Mouse (Mus musculus): ENCODE data around the gene Atg3.

Atg3 gene

DNA sequence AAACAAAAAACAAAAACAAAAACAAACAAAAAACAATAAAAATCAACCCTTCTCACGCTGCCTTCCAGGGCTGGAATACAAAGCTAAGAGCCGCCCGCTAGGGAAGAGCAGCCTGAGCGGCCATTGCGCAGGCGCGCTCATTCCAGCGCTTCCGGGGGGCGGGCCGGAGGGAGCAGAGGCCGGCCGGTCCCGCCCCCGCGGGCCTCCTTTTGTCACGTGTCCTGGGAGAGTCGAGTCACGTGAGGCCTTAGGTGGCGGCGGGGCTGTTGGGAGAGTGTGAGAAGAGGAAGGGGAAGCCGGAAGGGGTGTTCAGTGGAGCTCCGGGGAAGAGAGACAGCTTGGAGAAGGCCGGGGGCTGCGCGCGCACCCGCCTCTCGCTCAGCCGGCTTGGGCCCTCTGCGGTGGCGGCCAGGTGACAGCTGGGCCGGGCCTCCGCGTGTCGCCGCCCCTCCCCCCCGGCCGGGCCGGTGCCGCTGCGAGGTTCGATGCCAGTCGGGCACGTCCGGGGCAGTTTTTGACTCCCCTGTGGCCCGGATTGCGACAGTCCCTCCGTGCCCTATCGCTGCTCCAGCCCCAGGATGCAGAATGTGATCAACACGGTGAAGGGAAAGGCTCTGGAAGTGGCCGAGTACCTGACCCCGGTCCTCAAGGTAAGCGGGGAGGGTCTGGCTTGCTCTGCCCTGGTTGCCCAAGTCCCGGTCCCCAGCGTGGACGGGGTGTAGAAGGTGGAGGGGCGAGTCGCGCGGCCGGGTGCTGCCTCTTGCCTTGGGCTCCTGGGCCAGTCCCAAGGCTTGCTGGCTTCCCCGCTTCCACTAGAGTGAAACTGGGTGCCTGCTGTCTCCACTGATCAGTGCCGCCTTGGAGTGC is at the start of gene Atg3, which contains the start of gene Slc35a5:
Gene Atg3, plus strand, starts transcription at position 264 of the 867 bp plus-strand sequence.
Gene Slc35a5, minus strand, starts transcription at position 185 of the 867 bp plus-strand sequence.
- Histone ChIP-seq H3K27me3 (ENCODE audit: insufficient read depth, low read length) (no peaks in the 10 kb centered on the region), H3K4me1 (replicated peaks; ENCODE audit: low read depth, low read length) (peaks cover 13% of the 10 kb centered on the region), H3K36me3 (ENCODE audit: insufficient read depth, low read length) (no peaks in the 10 kb centered on the region), H3K4me3 (replicated peaks; ENCODE audit: low read length) (peak within 1 kb of the TSS; percentile 94), H3K9me3 (ENCODE audit: low read length) (no peaks in the 10 kb centered on the region)
- no peak for TF ChIP-seq POU5F1 (IDR thresholded peaks at IDR 0.05; ENCODE audit: borderline replicate concordance, low read length)
- TF ChIP-seq CTCF (conservative IDR thresholded peaks at IDR 0.05; ENCODE audit: low read length): no peak
- TF ChIP-seq NANOG (IDR thresholded peaks at IDR 0.05; ENCODE audit: borderline replicate concordance, low read length): no peak

DNA sequence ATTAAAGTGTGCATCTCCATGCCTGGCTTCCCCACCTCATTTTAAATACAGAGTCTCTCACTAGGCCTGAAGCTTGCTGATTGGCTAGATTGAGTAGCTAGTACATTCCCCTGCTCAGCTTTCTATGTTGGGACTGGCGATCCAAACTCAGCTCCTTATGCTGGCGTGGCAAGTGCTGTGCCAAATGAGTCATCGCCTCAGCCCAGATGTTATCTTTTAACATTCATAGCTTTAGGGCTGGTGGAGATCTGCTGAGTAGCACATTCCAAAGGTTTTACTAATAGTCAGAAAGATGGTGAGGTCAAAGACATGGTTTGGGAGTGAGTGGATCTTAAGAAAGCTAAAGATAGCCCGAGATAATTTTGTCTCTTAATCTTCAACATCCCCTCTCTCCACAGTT is 48.1 kb upstream of the Atg3 start:
- TF ChIP-seq NANOG (IDR thresholded peaks at IDR 0.05; ENCODE audit: borderline replicate concordance, low read length): no peak
- no peak for TF ChIP-seq POU5F1 (IDR thresholded peaks at IDR 0.05; ENCODE audit: borderline replicate concordance, low read length)
- no peak for TF ChIP-seq CTCF (conservative IDR thresholded peaks at IDR 0.05; ENCODE audit: low read length)
- H3K4me1 ChIP-seq (replicated peaks; ENCODE audit: low read depth, low read length): no peaks in the 10 kb centered on the region
- H3K36me3 ChIP-seq (ENCODE audit: insufficient read depth, low read length): no peaks in the 10 kb centered on the region
- no peaks in the 10 kb centered on the region for H3K27me3 ChIP-seq (ENCODE audit: insufficient read depth, low read length)
- no peak overlapping the region for H3K4me3 ChIP-seq (replicated peaks; ENCODE audit: low read length)
- no peaks in the 10 kb centered on the region for H3K9me3 ChIP-seq (ENCODE audit: low read length)

DNA sequence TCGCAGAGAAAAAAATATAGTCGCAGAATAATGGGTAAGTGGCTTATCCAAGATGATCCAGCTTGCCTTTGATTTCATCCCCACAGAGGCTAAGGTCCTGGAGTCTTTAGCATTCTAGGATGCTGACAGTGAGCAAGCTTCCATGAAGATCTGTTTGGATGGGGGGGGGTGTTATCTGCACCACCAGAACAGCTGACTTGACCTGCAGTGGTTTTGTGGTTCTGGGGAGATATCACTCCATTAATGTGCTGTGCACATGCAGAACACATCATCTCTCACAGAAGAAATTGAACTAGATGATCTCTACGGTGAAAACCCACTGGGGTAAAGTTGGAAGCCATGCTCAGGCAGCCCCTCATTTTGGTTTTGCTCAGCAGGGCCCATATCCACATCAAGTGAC is 41.4 kb upstream of the Atg3 start:
- no peak for TF ChIP-seq POU5F1 (IDR thresholded peaks at IDR 0.05; ENCODE audit: borderline replicate concordance, low read length)
- H3K27me3 ChIP-seq (ENCODE audit: insufficient read depth, low read length): no peaks in the 10 kb centered on the region

GRCm38 (mm10) chr16:45118760-45119159 is 39.8 kb upstream of the Atg3 start:
- Histone ChIP-seq H3K4me1 (replicated peaks; ENCODE audit: low read depth, low read length) (no peaks in the 10 kb centered on the region), H3K27me3 (ENCODE audit: insufficient read depth, low read length) (no peaks in the 10 kb centered on the region), H3K4me3 (replicated peaks; ENCODE audit: low read length) (no peak overlapping the region), H3K36me3 (ENCODE audit: insufficient read depth, low read length) (no peaks in the 10 kb centered on the region), H3K9me3 (ENCODE audit: low read length) (no peaks in the 10 kb centered on the region)
- TF ChIP-seq CTCF (conservative IDR thresholded peaks at IDR 0.05; ENCODE audit: low read length): no peak
- TF ChIP-seq NANOG (IDR thresholded peaks at IDR 0.05; ENCODE audit: borderline replicate concordance, low read length): no peak
- TF ChIP-seq POU5F1 (IDR thresholded peaks at IDR 0.05; ENCODE audit: borderline replicate concordance, low read length): no peak

More for the DNA sequence above, 41.4 kb upstream of the Atg3 start:
- no peaks in the 10 kb centered on the region for H3K9me3 ChIP-seq (ENCODE audit: low read length)
- H3K36me3 ChIP-seq (ENCODE audit: insufficient read depth, low read length): no peaks in the 10 kb centered on the region
- H3K4me3 ChIP-seq (replicated peaks; ENCODE audit: low read length): no peak overlapping the region
- no peaks in the 10 kb centered on the region for H3K4me1 ChIP-seq (replicated peaks; ENCODE audit: low read depth, low read length)

DNA sequence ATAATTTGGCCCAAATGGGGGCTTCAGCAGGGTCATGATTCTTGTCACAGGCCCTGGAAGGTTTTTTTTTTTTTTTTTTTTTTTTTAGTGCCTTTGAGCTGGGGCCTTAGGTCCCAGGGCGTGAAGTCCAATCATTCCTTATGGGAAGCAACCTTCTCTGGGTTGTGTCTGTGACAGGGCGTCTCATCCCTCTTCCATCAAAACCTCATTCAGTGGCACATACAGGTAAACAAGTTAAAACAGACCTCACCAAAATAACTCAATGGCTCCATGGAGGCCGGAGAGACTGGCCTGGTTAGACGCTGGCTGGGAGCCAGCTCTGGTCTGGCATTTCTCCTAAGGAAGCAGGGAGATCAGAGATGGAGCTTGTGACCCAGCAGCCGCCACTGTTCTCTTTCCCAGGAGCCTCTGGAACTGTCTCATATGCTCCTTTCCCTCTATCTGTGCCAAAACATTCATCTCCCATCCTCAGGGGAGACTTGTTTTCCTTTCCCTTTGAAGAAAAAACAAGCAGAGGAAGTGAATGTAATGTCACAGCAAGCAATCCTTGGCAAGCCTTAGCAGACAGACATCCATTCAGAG is 37.6 kb upstream of the Atg3 start:
- no peak for TF ChIP-seq NANOG (IDR thresholded peaks at IDR 0.05; ENCODE audit: borderline replicate concordance, low read length)
- no peak for TF ChIP-seq CTCF (conservative IDR thresholded peaks at IDR 0.05; ENCODE audit: low read length)
- TF ChIP-seq POU5F1 (IDR thresholded peaks at IDR 0.05; ENCODE audit: borderline replicate concordance, low read length): no peak
- H3K36me3 ChIP-seq (ENCODE audit: insufficient read depth, low read length): no peaks in the 10 kb centered on the region
- no peaks in the 10 kb centered on the region for H3K9me3 ChIP-seq (ENCODE audit: low read length)
- no peaks in the 10 kb centered on the region for H3K27me3 ChIP-seq (ENCODE audit: insufficient read depth, low read length)
- no peaks in the 10 kb centered on the region for H3K4me1 ChIP-seq (replicated peaks; ENCODE audit: low read depth, low read length)
- no peak overlapping the region for H3K4me3 ChIP-seq (replicated peaks; ENCODE audit: low read length)

DNA sequence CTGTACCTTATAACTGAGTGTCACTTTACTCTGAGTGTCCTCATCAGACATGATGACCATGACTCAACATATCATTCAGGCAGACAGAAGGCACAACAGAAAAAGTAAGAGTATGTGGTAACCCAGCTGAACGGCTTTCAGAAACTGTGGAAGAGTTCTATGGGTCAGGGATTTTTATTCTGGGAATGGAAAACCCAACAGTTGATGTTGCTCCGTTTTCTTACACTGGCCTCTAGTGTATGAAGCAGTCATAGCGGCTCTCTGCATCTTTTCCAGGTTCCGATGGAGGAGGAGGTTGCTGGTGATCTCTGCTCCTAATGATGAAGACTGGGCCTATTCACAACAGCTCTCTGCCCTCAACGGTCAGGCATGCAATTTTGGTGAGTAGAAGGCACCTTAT is 36.0 kb upstream of the Atg3 start:
- Histone ChIP-seq H3K9me3 (ENCODE audit: low read length) (no peaks in the 10 kb centered on the region), H3K4me1 (replicated peaks; ENCODE audit: low read depth, low read length) (no peaks in the 10 kb centered on the region), H3K27me3 (ENCODE audit: insufficient read depth, low read length) (no peaks in the 10 kb centered on the region), H3K36me3 (ENCODE audit: insufficient read depth, low read length) (no peaks in the 10 kb centered on the region), H3K4me3 (replicated peaks; ENCODE audit: low read length) (no peak overlapping the region)
- TF ChIP-seq POU5F1 (IDR thresholded peaks at IDR 0.05; ENCODE audit: borderline replicate concordance, low read length) (no peak), CTCF (conservative IDR thresholded peaks at IDR 0.05; ENCODE audit: low read length) (peak; percentile 45), NANOG (IDR thresholded peaks at IDR 0.05; ENCODE audit: borderline replicate concordance, low read length) (no peak)

GRCm38 (mm10) chr16:45124230-45125203 is 34.1 kb upstream of the Atg3 start:
- TF ChIP-seq POU5F1 (IDR thresholded peaks at IDR 0.05; ENCODE audit: borderline replicate concordance, low read length) (no peak), NANOG (IDR thresholded peaks at IDR 0.05; ENCODE audit: borderline replicate concordance, low read length) (no peak), CTCF (conservative IDR thresholded peaks at IDR 0.05; ENCODE audit: low read length) (no peak)
- H3K4me3 ChIP-seq (replicated peaks; ENCODE audit: low read length): no peak overlapping the region
- no peaks in the 10 kb centered on the region for H3K27me3 ChIP-seq (ENCODE audit: insufficient read depth, low read length)
- H3K9me3 ChIP-seq (ENCODE audit: low read length): no peaks in the 10 kb centered on the region
- H3K36me3 ChIP-seq (ENCODE audit: insufficient read depth, low read length): no peaks in the 10 kb centered on the region
- H3K4me1 ChIP-seq (replicated peaks; ENCODE audit: low read depth, low read length): no peaks in the 10 kb centered on the region
